Mouse (Mus musculus): ENCODE measurements around the gene Aplp1.

GRCm38 (mm10) chr7:30490251-30490956, 45.1 kb upstream of the Aplp1 start:
- TF ChIP-seq EP300 (IDR thresholded peaks at IDR 0.05; ENCODE audit: low read depth), result no peak
- TF ChIP-seq CTCF (IDR thresholded peaks at IDR 0.05; ENCODE audit: low read depth), result peak; percentile 82
